Mouse (Mus musculus) hindbrain, postnatal 0 days (tissue): Measurements from ENCODE around the gene Cdh11. TPM values are rescaled to one million over a fixed set of nuclear protein-coding genes. Genes with fewer than 3 reads are reported as not detected.

Experiments
- ATAC-seq: fragments of 200-750 bp; cut with Nextera tagmentation; 2 replicates; pipeline ENCODE4 v1.8.0; 2017; ENCODE audit warnings: mild to moderate bottlenecking, moderate TSS enrichment, moderate library complexity
- DNase-seq: peaks from one replicate; pipeline ENCODE4 v3.0.0-alpha.2; 2015; ENCODE audit warnings: low spot score
- H3K27ac ChIP-seq: fragments of 300-500 bp; sonication (generic); 2 replicates; pipeline ENCODE4 v1.5.1; 2014; ENCODE audit warnings: mild to moderate bottlenecking
- H3K27me3 ChIP-seq: fragments of 300-500 bp; sonication (generic); 2 replicates; pipeline ENCODE4 v1.6.1; 2014; ENCODE audit warnings: low read length, mixed read lengths; ENCODE audit not compliant: insufficient read depth
- H3K36me3 ChIP-seq: fragments of 300-500 bp; sonication (generic); 2 replicates; pipeline ENCODE4 v1.6.1; 2014; ENCODE audit warnings: low read length, mixed read lengths; ENCODE audit not compliant: insufficient read depth
- H3K4me1 ChIP-seq: fragments of 300-500 bp; sonication (generic); 2 replicates; pipeline ENCODE4 v1.6.1; 2014; ENCODE audit warnings: antibody characterized with exemption, low read length, mixed read lengths; ENCODE audit not compliant: insufficient read depth
- H3K4me2 ChIP-seq: fragments of 300-500 bp; sonication (generic); 2 replicates; pipeline ENCODE4 v1.6.1; 2014; ENCODE audit warnings: low read depth, mild to moderate bottlenecking, low read length, moderate library complexity, mixed read lengths
- H3K4me3 ChIP-seq: fragments of 300-500 bp; sonication (generic); 2 replicates; pipeline ENCODE4 v1.5.1; 2014; ENCODE audit warnings: low read length
- H3K9ac ChIP-seq: fragments of 300-500 bp; sonication (generic); replicated peaks from 2 replicates; pipeline ENCODE4 v1.6.1; 2014; ENCODE audit warnings: mild to moderate bottlenecking, low read length, moderate library complexity, mixed read lengths
- H3K9me3 ChIP-seq: fragments of 300-500 bp; sonication (generic); 2 replicates; pipeline ENCODE4 v1.6.1; 2016; ENCODE audit warnings: low read length, mixed read lengths
- CTCF ChIP-seq: IDR thresholded peaks from 2 replicates; pipeline ENCODE4 v1.5.1; 2016; ENCODE audit warnings: antibody characterized with exemption, control low read depth, low read depth
- WGBS: fragments of 180-500 bp; shearing (Covaris S2); extraction: QIAGEN DNeasy Blood & Tissue Kit; methylation state at CpG from one replicate; pipeline ENCODE4 v1.1.7; 2014; 5-methylcytosine and 5-hydroxymethylcytosine counted together
- microRNA-seq, 2 experiments: library from miRNA; unstranded; fragments of <30 nt; microRNA quantifications; one replicate each; pipeline ENCODE4; 2016
- polyA plus RNA-seq: library from polyadenylated mRNA; unstranded; fragments of >200 nt; fragmentation: Nextera tagmentation; extraction: Ambion mirVana; gene quantifications from 2 replicates; pipeline ENCODE4 v1.2.1, GENCODE M21; 2015
- total RNA-seq: library from RNA; depleted of rRNA; stranded (reverse); fragments of >200 nt; gene quantifications from 2 replicates; pipeline ENCODE4 v1.2.3, GENCODE M21; 2014

Gene Cdh11
- total and polyA plus RNA-seq, 2 experiments from 2014 or later: 30.5 to 55.7 TPM

DNA sequence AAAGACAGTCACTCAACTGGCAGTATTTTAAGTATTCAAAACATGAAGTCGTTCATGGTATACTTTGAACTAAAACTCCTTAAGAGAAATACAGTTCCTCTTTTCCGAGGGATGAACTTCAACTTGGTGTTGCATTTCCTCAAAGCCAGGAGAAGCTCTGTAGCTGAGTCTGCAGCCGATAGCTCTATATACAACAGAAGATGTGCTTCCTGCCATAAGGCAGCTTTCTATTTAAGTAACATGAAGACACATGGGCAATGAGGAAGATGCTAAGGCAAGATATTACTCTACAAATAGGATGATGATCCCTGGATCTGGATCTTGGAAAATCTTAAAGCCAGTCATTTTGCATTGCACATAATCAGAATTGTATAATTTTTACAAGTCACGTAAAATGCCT lies 133.5 kb downstream of the Cdh11 start:
- DNase-seq: no peak
- no peak overlapping the region for H3K4me3 ChIP-seq
- WGBS: 89% methylated on average over 4 of the region's 4 CpGs
- H3K9ac ChIP-seq: no peak overlapping the region
- no peak for ATAC-seq
- H3K4me1 ChIP-seq: no peaks in the 10 kb centered on the region
- TF ChIP-seq CTCF: no peak
- no peaks in the 10 kb centered on the region for H3K27me3 ChIP-seq
- H3K9me3 ChIP-seq: no peaks in the 10 kb centered on the region
- peaks cover 8% of the 10 kb centered on the region; the same call in 1 of the 2 replicates for H3K36me3 ChIP-seq
- no peak overlapping the region for H3K27ac ChIP-seq
- H3K4me2 ChIP-seq: no peak overlapping the region

DNA sequence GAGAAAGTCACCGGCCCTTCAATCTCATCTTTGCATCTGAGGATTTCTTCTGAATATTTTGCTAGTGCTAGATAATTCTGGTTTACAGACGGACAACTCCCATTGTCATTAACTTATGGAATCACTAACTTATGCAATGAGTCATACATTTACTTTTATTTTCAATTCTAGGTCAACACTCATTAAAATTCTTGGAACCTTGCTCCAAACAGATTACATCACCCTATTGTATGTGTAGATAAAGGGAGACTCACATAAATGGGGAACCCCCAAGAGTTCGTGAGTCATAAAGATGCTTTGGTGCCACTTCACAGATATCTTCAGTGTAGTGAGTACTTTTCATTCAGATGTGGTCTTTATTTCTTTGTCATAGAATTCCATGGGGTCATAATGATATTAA lies 158.3 kb downstream of the Cdh11 start:
- no peak overlapping the region for H3K4me3 ChIP-seq
- no peaks in the 10 kb centered on the region for H3K4me1 ChIP-seq
- H3K27ac ChIP-seq: no peak overlapping the region
- ATAC-seq: no peak
- WGBS: 74% methylated on average over 3 of the region's 3 CpGs
- H3K36me3 ChIP-seq: no peaks in the 10 kb centered on the region
- no peaks in the 10 kb centered on the region for H3K27me3 ChIP-seq
- H3K4me2 ChIP-seq: no peak overlapping the region
- H3K9me3 ChIP-seq: no peaks in the 10 kb centered on the region
- DNase-seq: no peak
- H3K9ac ChIP-seq: no peak overlapping the region
- no peak for TF ChIP-seq CTCF

DNA sequence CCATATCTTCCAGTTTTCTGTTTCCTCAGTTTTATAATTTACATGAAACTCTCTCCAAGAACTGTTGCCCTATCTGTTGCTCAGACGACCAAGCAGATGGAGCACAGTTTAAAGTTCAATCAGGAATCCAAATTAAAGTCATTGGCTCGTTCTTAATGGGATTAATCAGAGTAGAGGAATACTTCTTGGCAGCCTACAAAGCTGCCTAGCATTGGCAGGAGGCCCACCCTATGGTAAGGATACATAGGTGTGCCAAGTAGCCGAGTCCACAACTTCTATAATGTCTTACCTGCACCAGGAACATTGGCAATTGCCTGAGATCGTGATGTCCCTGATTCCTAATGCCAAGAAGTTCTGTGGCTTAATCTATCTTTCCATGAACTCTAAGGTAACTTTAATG lies 173.3 kb downstream of the Cdh11 start:
- no peak overlapping the region for H3K4me3 ChIP-seq
- H3K4me1 ChIP-seq: no peaks in the 10 kb centered on the region
- ATAC-seq (no peak), DNase-seq (peak; percentile 52)
- H3K9ac ChIP-seq: no peak overlapping the region
- no peaks in the 10 kb centered on the region for H3K9me3 ChIP-seq
- WGBS: 54% methylated on average over 4 of the region's 4 CpGs
- no peak overlapping the region for H3K27ac ChIP-seq
- no peak overlapping the region for H3K4me2 ChIP-seq
- no peaks in the 10 kb centered on the region for H3K27me3 ChIP-seq
- no peaks in the 10 kb centered on the region for H3K36me3 ChIP-seq
- TF ChIP-seq CTCF: no peak

DNA sequence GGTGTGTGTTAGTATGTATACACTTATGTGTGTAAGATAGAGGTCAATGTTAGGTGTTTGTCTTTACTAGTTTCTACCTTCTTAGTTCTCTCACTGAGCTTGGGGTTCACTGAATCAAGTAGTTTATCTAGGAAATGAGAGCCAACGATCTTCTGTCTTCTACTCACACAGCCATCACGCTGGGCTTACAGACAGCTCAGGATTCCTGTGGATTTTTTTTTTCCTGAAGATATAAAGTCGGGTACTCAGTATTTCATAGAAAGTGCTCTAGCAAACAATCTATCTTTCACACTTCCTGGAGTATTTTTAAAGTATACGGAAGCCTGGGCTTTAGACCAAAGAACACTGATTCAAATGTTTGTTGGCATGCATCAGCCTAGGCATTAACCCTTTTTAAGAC lies 184.1 kb downstream of the Cdh11 start:
- no peak overlapping the region for H3K4me2 ChIP-seq
- H3K4me3 ChIP-seq: no peak overlapping the region
- no peak overlapping the region for H3K27ac ChIP-seq
- no peak overlapping the region for H3K9ac ChIP-seq
- no peaks in the 10 kb centered on the region for H3K27me3 ChIP-seq
- 66% methylated on average over 4 of the region's 4 CpGs for WGBS
- no peaks in the 10 kb centered on the region for H3K9me3 ChIP-seq
- H3K36me3 ChIP-seq: no peaks in the 10 kb centered on the region
- TF ChIP-seq CTCF: no peak
- ATAC-seq (no peak), DNase-seq (no peak)
- H3K4me1 ChIP-seq: no peaks in the 10 kb centered on the region

DNA sequence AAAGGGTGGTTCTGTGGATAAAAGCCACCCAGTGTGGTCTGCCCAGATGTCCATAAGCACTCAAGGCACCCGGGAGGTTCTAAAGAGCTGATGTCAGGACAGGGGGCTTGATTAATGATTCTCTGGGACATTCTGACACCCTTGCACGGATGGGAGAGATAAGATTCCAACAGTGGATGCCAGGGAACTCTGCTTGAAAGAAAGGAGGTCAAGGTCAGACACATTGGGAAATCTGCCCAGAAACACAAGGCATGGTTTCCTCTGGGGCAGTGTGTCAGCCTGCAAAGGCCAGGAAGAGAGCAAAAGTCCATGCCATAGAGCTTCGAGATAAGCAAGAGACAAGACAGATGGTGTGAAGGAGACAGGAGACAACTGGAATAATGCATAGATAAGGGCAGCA lies 188.9 kb downstream of the Cdh11 start:
- Histone ChIP-seq H3K27me3 (no peaks in the 10 kb centered on the region), H3K4me2 (no peak overlapping the region), H3K9ac (no peak overlapping the region), H3K36me3 (no peaks in the 10 kb centered on the region), H3K27ac (no peak overlapping the region), H3K4me3 (no peak overlapping the region), H3K9me3 (no peaks in the 10 kb centered on the region), H3K4me1 (no peaks in the 10 kb centered on the region)
- 33% methylated on average over 3 of the region's 3 CpGs for WGBS
- no peak for TF ChIP-seq CTCF
- DNase-seq (no peak), ATAC-seq (no peak)

DNA sequence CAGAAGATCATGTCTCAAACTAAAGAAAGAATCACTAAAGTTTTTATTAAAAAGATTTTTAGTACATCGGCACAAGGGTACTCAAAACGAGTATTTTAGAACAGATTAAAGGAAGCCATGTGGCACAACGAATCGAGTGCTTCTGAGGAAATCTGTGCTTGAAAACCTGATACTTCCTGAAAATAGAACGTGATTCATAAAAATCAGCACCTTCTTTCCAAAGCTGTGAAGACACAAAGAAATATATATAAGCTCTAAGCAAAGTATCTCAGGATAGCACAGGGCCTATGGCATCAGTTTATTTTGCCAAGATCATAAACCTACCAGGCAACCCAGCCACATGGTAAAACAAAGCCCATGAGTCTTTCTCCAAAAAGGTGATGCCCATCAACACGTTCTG lies 191.5 kb downstream of the Cdh11 start:
- DNase-seq (no peak), ATAC-seq (no peak)
- no peak for TF ChIP-seq CTCF
- Histone ChIP-seq H3K9me3 (no peaks in the 10 kb centered on the region), H3K4me1 (no peaks in the 10 kb centered on the region), H3K9ac (no peak overlapping the region), H3K4me3 (no peak overlapping the region), H3K36me3 (no peaks in the 10 kb centered on the region), H3K27me3 (no peaks in the 10 kb centered on the region), H3K4me2 (no peak overlapping the region), H3K27ac (no peak overlapping the region)
- 93% methylated on average over 6 of the region's 6 CpGs for WGBS

Small RNA genes within 50 kb of the gene (microRNA-seq; reads per million reads assigned to microRNA genes)
- 0 reads per million in 2 experiments for gene Gm26301
